Mouse (Mus musculus) neutrophil, adult 65 days (primary cell): ENCODE measurements around the gene Phyhd1. TPM values are rescaled to one million over a fixed set of nuclear protein-coding genes. Genes with fewer than 3 reads are reported as not detected.

Experiments used
- total RNA-seq: library from RNA; stranded (reverse); gene quantifications from 2 replicates; pipeline ENCODE4 v1.2.4, GENCODE M21; 2023

Gene Phyhd1
- total RNA-seq, result 1.8 and 2.8 TPM in 2 replicates

DNA sequence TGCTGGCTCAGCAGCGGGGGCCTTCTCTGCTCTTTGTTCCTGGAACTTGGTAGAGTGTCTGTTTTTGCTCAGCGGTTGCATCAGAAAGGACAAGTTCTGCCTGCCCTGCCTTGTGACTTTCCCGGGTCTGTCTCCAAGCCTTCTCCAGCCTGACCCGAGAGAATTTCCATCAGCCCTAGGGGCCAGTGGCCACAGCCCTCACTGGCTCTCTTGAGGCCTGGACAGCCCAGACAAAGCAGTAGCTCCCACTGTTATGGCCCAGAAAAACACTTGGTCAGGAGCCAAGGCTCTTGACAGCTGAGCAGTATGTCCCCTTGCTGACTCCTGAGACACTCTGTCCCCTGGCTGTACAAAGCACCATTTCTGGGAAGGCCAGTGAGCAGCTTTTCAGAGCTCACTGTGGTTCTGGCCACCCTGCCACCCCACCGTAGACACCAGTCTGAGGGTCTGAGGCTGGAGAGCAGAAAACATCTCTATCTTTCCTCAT lies at the start of gene Phyhd1:
Gene Phyhd1 (plus strand): TSS at position 437 of the 487 bp plus-strand sequence.

DNA sequence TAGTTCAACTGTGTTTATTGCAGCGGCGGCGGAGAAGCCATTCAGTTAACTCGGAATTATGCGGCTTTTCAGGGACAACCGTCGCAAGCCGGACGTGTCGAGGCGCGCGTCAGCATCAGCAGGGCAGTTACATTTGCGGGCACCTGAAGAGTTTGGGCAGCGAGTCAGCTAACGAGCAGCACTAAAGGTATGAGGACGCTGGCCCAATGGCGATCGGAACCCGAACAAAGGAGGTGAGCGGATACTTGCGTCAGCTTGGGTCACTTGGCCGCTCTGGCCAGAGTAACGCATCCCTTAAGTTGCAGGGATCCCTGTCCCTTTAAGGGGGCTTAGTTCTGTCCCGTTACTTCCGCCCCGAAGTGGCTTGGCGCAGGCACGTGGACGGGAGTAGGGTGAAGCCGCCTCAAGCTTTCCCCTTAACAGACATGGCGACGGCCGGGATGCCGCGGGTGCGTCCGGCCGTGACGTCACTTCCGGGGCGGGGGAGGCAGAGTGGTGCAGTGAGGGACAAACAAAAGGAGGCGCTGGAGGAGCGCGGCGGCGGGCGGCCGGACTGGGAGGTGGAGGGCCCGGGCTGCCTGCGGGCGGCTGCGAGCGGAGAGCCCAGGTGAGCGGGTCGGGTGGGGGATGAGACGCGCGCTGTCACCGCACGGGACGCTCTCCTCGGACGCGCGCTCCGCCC lies 28.7 kb upstream of the Phyhd1 start, which contains the start of gene Lrrc8a:
Gene Lrrc8a (plus strand): TSS at position 517 of the 682 bp plus-strand sequence.

DNA sequence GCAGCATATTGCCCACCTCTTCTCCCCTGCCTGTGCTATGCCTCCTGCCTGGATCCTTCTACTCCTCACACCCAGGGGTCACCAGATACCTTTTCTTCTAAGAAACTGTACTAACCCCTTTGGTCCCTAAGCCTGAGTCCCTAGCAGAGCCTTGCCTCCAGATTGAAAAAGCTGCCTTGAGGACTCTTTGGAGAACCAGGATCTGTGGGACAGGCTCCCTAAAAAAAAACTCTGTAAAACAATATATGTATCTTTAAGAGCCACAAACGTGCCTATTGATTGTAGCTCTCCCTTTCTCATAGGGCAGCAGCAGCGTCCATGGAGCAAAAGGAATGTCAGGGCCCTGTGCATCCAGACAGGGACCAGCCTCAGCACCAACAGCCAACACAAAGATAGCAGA lies 25.7 kb upstream of the Phyhd1 start, which contains the start of gene Gm28035:
Gene Gm28035 (plus strand): TSS at position 301 of the 400 bp plus-strand sequence.

DNA sequence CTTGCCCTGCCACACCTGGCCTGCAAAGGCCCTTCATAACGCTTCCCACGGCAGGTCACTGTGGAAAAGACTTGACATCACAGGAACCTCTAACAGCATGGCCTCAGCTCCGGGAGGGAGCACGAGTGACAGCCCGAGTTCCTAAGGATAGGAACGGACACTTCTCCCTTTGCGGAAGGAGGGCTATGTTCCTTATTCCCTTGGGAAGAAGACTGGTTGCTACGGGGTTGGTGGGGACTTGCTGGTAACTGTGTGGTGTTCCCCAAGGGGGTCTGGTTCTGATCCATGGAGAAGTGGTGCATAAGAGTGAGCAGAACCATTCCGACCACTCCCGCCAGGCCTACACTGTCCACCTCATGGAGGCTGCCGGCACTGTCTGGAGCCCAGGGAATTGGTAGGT lies 14.7 kb downstream of the Phyhd1 start, which contains the start of gene Gm28038:
Gene Gm28038 (plus strand): TSS at position 301 of the 400 bp plus-strand sequence.

DNA sequence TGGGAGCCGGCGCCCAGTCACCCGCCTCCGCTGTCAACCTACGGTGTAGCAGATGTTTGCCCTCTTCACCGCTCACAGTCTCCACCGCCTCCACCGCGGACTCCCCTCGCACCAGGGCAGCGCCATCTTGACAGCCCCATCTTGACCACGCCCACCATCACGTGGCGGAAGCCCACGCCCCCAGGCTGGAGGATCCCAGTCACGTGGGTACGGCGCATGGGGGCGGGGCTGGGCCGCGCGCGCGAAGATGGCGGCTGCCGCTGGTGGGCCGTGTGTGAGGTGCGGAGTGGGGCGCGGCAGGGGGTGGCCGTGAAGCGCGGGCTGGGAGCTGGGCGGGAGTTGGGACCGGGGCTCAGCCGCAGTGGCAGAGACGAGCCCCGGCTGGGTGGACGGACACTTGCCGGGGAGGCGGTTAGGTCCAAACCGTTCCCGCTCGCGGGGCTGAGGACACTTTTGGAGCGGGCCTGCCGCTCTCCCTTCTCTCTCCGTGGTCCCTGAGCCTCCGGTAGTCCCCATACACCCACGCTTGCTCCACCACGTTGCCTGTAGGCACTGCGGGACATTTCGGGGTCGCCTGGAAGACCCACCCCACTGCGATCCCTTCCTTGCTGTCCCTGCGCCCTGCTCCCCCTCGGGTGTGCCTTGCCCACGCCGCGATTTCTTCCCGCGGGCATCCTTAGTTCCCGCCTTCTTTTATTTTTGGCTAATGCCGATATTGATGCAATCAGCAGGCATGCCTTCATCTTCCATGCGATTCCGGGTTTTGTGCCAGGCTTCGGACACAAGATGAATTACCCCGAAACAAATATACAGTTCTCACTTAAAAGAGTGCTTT lies 20.4 kb downstream of the Phyhd1 start, which contains the start of the genes Dolk and Nup188:
Gene Dolk (minus strand): TSS at position 143 of the 835 bp plus-strand sequence.
Gene Nup188 (plus strand): TSS at position 206 of the 835 bp plus-strand sequence.

Other genes with a start within 250 kb of the Phyhd1 start
- gene Wdr34, start 217.3 kb upstream of the Phyhd1 start, total RNA-seq, result 1.5 and 1.6 TPM in 2 replicates
- gene Set, start 208.8 kb upstream of the Phyhd1 start, total RNA-seq, result 91.9 and 105 TPM in 2 replicates
- 3.2 and 5.1 TPM in 2 replicates for gene Pkn3, start 188.5 kb upstream of the Phyhd1 start, total RNA-seq
- gene Zdhhc12, start 172.6 kb upstream of the Phyhd1 start, total RNA-seq, result 4.1 and 8.7 TPM in 2 replicates
- gene Zer1, start 141.6 kb upstream of the Phyhd1 start, total RNA-seq, result 38.4 and 49.2 TPM in 2 replicates
- 41.9 and 47.4 TPM in 2 replicates for gene Tbc1d13, start 132.5 kb upstream of the Phyhd1 start, total RNA-seq
- 2.8 and 3.4 TPM in 2 replicates for gene Endog, start 94.7 kb upstream of the Phyhd1 start, total RNA-seq
- 6.7 and 7.5 TPM in 2 replicates for gene Spout1, start 87.7 kb upstream of the Phyhd1 start, total RNA-seq
- gene Kyat1, start 60.4 kb upstream of the Phyhd1 start, total RNA-seq, result 1.7 and 2.7 TPM in 2 replicates
- gene Lrrc8a, start 28.5 kb upstream of the Phyhd1 start, total RNA-seq, result 20.1 and 24.6 TPM in 2 replicates
- gene Gm28035, start 25.6 kb upstream of the Phyhd1 start, total RNA-seq, result 0.19 TPM in 1 of 2 replicates, not detected in the other
- gene Gm28038, start 14.8 kb downstream of the Phyhd1 start, total RNA-seq, result not detected in 2 replicates
- gene Dolk, start 20.1 kb downstream of the Phyhd1 start, total RNA-seq, result 6.6 and 8.6 TPM in 2 replicates
- 17.5 and 23.0 TPM in 2 replicates for gene Nup188, start 20.2 kb downstream of the Phyhd1 start, total RNA-seq
- 14.6 and 14.7 TPM in 2 replicates for gene Sh3glb2, start 93.1 kb downstream of the Phyhd1 start, total RNA-seq
- 3.9 and 4.6 TPM in 2 replicates for gene Miga2, start 98.0 kb downstream of the Phyhd1 start, total RNA-seq
- 12.6 TPM in 2 replicates for gene Dolpp1, start 126.1 kb downstream of the Phyhd1 start, total RNA-seq
- gene Crat, start 149.6 kb downstream of the Phyhd1 start, total RNA-seq, result 26.9 and 34.8 TPM in 2 replicates
- gene Ptpa, start 149.8 kb downstream of the Phyhd1 start, total RNA-seq, result 65.6 and 98.9 TPM in 2 replicates
- gene Ier5l, start 208.0 kb downstream of the Phyhd1 start, total RNA-seq, result 1.4 and 2.5 TPM in 2 replicates